ENCODE assay signal across 7 mouse cellular contexts in the genomic region with DNA sequence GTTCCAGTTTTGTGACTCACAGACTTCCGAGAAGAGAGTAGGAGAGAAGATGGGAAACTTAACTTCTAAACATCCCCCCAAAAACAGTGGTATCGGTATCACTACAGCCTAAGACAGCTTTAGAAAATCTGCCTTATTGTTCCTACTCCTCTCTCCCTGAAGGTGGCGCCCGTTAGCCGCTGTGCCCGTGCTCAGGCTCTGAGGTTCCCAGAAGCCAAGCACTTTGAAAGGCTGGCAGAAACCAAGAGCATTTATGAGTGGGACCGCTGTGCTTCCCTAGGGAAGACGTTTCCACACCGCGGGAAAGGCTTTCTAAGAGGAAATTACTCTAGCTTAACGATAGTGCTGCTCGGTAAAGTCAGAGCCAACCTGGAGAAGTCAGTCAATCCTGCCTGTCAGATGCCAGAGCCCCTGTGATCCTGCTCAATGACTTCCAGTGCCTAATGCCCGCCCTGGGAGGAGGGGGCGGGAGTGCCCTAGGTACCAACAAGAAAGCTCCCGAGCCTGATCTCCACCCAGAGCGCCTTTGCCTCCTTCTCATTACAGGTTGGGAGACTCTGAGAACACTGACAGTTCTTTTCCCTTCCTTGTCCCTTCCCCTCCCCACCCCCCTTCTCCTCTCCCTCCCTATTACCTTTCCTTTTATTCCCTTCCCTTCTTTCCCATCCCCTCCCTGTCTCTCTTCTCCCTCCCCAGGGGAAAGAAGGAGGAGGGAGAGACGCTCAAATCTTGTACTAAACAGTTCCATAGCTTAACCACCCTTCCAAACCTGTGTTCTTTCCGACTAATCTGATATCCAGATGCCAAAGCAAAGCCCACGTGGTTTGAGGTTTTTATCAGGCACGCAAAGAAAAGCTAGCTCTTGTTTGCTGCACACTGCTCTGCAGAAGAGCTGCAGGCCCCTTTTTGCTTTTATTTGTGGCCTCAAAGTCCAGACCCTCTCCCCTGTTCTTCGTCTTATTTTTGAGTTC.
A peak's percentile ranks its signal among the peaks of the same experiment; 100 is the strongest.
DNase-seq lines count a peak whose midpoint lies in the region; ATAC-seq and TF ChIP-seq lines count a peak whose summit lies in the region.

No protein-coding gene starts in this region.

- H3K4me2 ChIP-seq in embryonic facial prominence, embryonic 11.5 days (ENCODE audit: low read depth, low read length) = peak overlapping the region; percentile 45
- peak overlapping the region; percentile 60 for H3K4me2 ChIP-seq in intestine, postnatal 0 days (replicated peaks; ENCODE audit: low read depth)
- H3K4me2 ChIP-seq in midbrain, embryonic 11.5 days = peak overlapping the region; percentile 65
- peak overlapping the region; percentile 55 for H3K4me2 ChIP-seq in stomach, embryonic 14.5 days (replicated peaks; ENCODE audit: low read depth, low read length)

- TF ChIP-seq CTCF in intestine, postnatal 0 days (IDR thresholded peaks at IDR 0.05; ENCODE audit: low read depth) = peak; percentile 96

- H3K27ac ChIP-seq in embryonic facial prominence, embryonic 11.5 days (replicated peaks; ENCODE audit: low read depth, low read length) = no peak overlapping the region
- no peak overlapping the region for H3K27ac ChIP-seq in intestine, postnatal 0 days (ENCODE audit: low read depth, low read length)
- no peak overlapping the region for H3K27ac ChIP-seq in midbrain, embryonic 11.5 days (ENCODE audit: low read depth, low read length)
- H3K27ac ChIP-seq in stomach, embryonic 14.5 days (ENCODE audit: low read length) = no peak overlapping the region

- peak; percentile 74 for DNase-seq in adrenal gland, postnatal 25 days
- DNase-seq in embryonic facial prominence, embryonic 11.5 days (ENCODE audit: low spot score) = peak; percentile 89
- DNase-seq in heart, adult 11 months = peak; percentile 91
- peak; percentile 84 to 90 for DNase-seq in left cerebral cortex, postnatal 14 days (ENCODE audit: low spot score in 2 of 2)
- DNase-seq in midbrain, embryonic 11.5 days (ENCODE audit: low spot score, missing footprints) = peak; percentile 98

- WGBS in embryonic facial prominence, embryonic 11.5 days = 4% methylated on average over 21 of the region's 21 CpGs
- 3% methylated on average over 21 of the region's 21 CpGs for WGBS in intestine, postnatal 0 days
- 3% methylated on average over 21 of the region's 21 CpGs for WGBS in midbrain, embryonic 11.5 days
- 5% methylated on average over 21 of the region's 21 CpGs for whole genome bisulfite sequencing in stomach, embryonic 14.5 days

- H3K9me3 ChIP-seq in embryonic facial prominence, embryonic 11.5 days (replicated peaks; ENCODE audit: control insufficient read depth, low read length) = no peaks in the 10 kb centered on the region
- no peaks in the 10 kb centered on the region for H3K9me3 ChIP-seq in intestine, postnatal 0 days (ENCODE audit: control insufficient read depth)
- no peaks in the 10 kb centered on the region for H3K9me3 ChIP-seq in midbrain, embryonic 11.5 days (ENCODE audit: control insufficient read depth, low read length)
- no peaks in the 10 kb centered on the region for H3K9me3 ChIP-seq in stomach, embryonic 14.5 days (ENCODE audit: control insufficient read depth, low read depth, low read length)

- H3K4me1 ChIP-seq in embryonic facial prominence, embryonic 11.5 days (ENCODE audit: control insufficient read depth, insufficient read depth, low read length) = no peaks in the 10 kb centered on the region
- H3K4me1 ChIP-seq in intestine, postnatal 0 days (replicated peaks; ENCODE audit: control insufficient read depth, insufficient read depth, low read length) = no peaks in the 10 kb centered on the region
- H3K4me1 ChIP-seq in midbrain, embryonic 11.5 days (ENCODE audit: control insufficient read depth, insufficient read depth, low read length) = peaks cover 6% of the 10 kb centered on the region
- H3K4me1 ChIP-seq in stomach, embryonic 14.5 days (ENCODE audit: control insufficient read depth, insufficient read depth, low read length) = 0 out of 2 replicates have a peak, but pooled peaks cover 5% of the 10 kb centered on the region

- H3K27me3 ChIP-seq in embryonic facial prominence, embryonic 11.5 days (ENCODE audit: control insufficient read depth, insufficient read depth, low read length) = no peaks in the 10 kb centered on the region
- no peaks in the 10 kb centered on the region for H3K27me3 ChIP-seq in intestine, postnatal 0 days (replicated peaks; ENCODE audit: control insufficient read depth, insufficient read depth, low read length)
- no peaks in the 10 kb centered on the region for H3K27me3 ChIP-seq in midbrain, embryonic 11.5 days (ENCODE audit: control insufficient read depth, insufficient read depth, low read length)
- H3K27me3 ChIP-seq in stomach, embryonic 14.5 days (ENCODE audit: control insufficient read depth, insufficient read depth, low read length) = no peaks in the 10 kb centered on the region

- peak overlapping the region; percentile 28; the same call in 1 of the 2 replicates for H3K9ac ChIP-seq in embryonic facial prominence, embryonic 11.5 days (replicated peaks; ENCODE audit: low read length)
- H3K9ac ChIP-seq in intestine, postnatal 0 days (ENCODE audit: low read depth, low read length) = no peak overlapping the region
- peak overlapping the region; percentile 52 for H3K9ac ChIP-seq in midbrain, embryonic 11.5 days (ENCODE audit: low read length)
- H3K9ac ChIP-seq in stomach, embryonic 14.5 days (replicated peaks; ENCODE audit: low read depth, low read length) = no peak overlapping the region

- peak; percentile 65 for ATAC-seq in embryonic facial prominence, embryonic 11.5 days (replicated peaks; ENCODE audit: insufficient number of reproducible peaks, low FRiP score, low TSS enrichment, low read depth)
- ATAC-seq in intestine, postnatal 0 days = peak; percentile 51; the same call in 1 of the 2 replicates
- ATAC-seq in midbrain, embryonic 11.5 days (ENCODE audit: low FRiP score) = peak; percentile 85
- peak; percentile 65; the same call in 1 of the 2 replicates for ATAC-seq in stomach, embryonic 14.5 days (ENCODE audit: insufficient number of reproducible peaks, insufficient read depth, low FRiP score, low read depth)

- peak overlapping the region; percentile 14; the same call in 1 of the 2 replicates for H3K4me3 ChIP-seq in embryonic facial prominence, embryonic 11.5 days (ENCODE audit: low read depth, low read length)
- peak overlapping the region; percentile 21 for H3K4me3 ChIP-seq in intestine, postnatal 0 days (ENCODE audit: low read depth, low read length)
- peak overlapping the region; percentile 25 for H3K4me3 ChIP-seq in midbrain, embryonic 11.5 days (ENCODE audit: low read depth, low read length)
- H3K4me3 ChIP-seq in stomach, embryonic 14.5 days (ENCODE audit: low read depth, low read length) = peak overlapping the region; percentile 16; the same call in 1 of the 2 replicates

- no peaks in the 10 kb centered on the region for H3K36me3 ChIP-seq in embryonic facial prominence, embryonic 11.5 days (replicated peaks; ENCODE audit: control insufficient read depth, insufficient read depth, low read depth, low read length)
- no peaks in the 10 kb centered on the region for H3K36me3 ChIP-seq in intestine, postnatal 0 days (ENCODE audit: control insufficient read depth, insufficient read depth)
- H3K36me3 ChIP-seq in midbrain, embryonic 11.5 days (ENCODE audit: control insufficient read depth, insufficient read depth, low read length) = no peaks in the 10 kb centered on the region
- H3K36me3 ChIP-seq in stomach, embryonic 14.5 days (ENCODE audit: control insufficient read depth, insufficient read depth, low read length) = no peaks in the 10 kb centered on the region

- intact Hi-C loops in left cerebral cortex, postnatal 14 days (cut with DNase I) = loop anchor here (2.0 to 5.0 kb wide), 3 partner anchors 114 to 558 kb away; no protein-coding TSS in a partner anchor

Comparison
In these comparisons a context has a peak if more than half of its experiments do, and no peak if none do; other contexts are left out.
1. H3K9ac ChIP-seq: peak in embryonic facial prominence, embryonic 11.5 days (single experiment) and midbrain, embryonic 11.5 days (single experiment); none in intestine, postnatal 0 days (single experiment) and stomach, embryonic 14.5 days (single experiment).
2. Peak in every context shown above with its lines, with median percentiles within 50 percentile points of each other: DNase-seq, ATAC-seq, H3K4me2 ChIP-seq and H3K4me3 ChIP-seq.